Mouse (Mus musculus): ENCODE data around the gene Rab25.

DNA sequence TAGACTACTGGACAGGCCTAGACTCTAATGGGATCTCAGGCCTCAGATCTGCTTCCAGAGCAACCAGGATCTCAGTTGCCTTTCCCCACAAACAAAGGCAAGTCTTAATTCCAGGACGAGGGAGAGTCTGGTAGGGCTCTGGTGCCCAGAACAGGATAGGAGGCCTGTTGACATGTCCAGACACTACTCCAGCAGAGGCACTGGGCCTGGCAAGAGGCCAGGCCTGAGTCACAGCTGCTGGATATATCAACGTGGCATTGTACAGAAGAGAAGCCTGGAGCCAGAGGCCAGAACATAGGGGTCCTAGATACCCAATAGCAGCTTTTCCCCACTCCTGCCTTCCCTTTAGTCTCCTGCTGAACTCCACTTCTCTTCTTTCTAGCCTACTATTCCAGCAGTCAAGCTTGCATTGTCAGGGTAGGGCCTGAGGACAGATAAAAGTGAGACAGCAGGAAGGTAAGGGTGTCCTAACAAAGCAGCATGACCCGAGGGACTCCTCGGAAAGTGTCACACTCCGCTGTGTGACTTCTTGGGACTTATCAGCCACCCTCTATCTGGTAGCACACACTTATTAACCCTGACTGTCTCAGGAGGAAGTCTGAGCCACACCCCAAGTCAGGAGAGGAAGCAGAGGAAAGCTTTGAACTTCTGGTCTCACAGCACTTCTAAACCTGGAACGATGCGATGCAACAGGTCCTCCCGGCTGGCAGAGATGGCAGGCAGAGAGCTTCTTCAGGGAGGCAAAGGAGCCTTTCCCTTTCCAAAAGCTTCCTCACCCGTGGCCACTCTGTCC, 53.1 kb downstream of the Rab25 start:
- TF ChIP-seq CTCF (IDR thresholded peaks at IDR 0.05; ENCODE audit: borderline replicate concordance, control insufficient read depth, extremely low read depth, insufficient read depth, low read length, poor library complexity): no peak
- no peak for TF ChIP-seq POLR2A (IDR thresholded peaks at IDR 0.05; ENCODE audit: control insufficient read depth, extremely low read depth, insufficient read depth, low read length, poor library complexity)

All from thymus, adult 2 months (tissue).